Mouse (Mus musculus): ENCODE results near the gene AW549877.

Gene AW549877

GRCm38 (mm10) chr15:3995448-3996266, at the start of gene AW549877:
Gene AW549877 (minus strand): TSS chr15:3995744.
- in situ Hi-C loops (cut with MboI, MseI), result loop anchor here (5.0 kb wide), 1 partner anchor 42 kb away; no protein-coding TSS in a partner anchor

GRCm38 (mm10) chr15:4043032-4043471, 47.5 kb upstream of the AW549877 start:
- in situ Hi-C loops (cut with MboI, MseI), result no loop called here

GRCm38 (mm10) chr15:4042423-4042822, 46.9 kb upstream of the AW549877 start:
- in situ Hi-C loops (cut with MboI, MseI), result no loop called here

- in situ Hi-C loops (cut with MboI, MseI), result no loop called here
Measured at GRCm38 (mm10) chr15:4033168-4034004, 37.8 kb upstream of the AW549877 start.

GRCm38 (mm10) chr15:4028960-4029359, 33.4 kb upstream of the AW549877 start:
- in situ Hi-C loops (cut with MboI, MseI), result no loop called here

GRCm38 (mm10) chr15:4028411-4028700, 32.8 kb upstream of the AW549877 start:
- in situ Hi-C loops (cut with MboI, MseI), result no loop called here

GRCm38 (mm10) chr15:4027671-4028410, 32.3 kb upstream of the AW549877 start:
- in situ Hi-C loops (cut with MboI, MseI), result no loop called here

- in situ Hi-C loops (cut with MboI, MseI), result no loop called here
Measured at GRCm38 (mm10) chr15:4026831-4027584, 31.5 kb upstream of the AW549877 start.

- in situ Hi-C loops (cut with MboI, MseI), result no loop called here
Measured at GRCm38 (mm10) chr15:4026231-4026773, 30.8 kb upstream of the AW549877 start, which contains the start of gene Oxct1. Gene Oxct1 (plus strand): TSS chr15:4026383.

GRCm38 (mm10) chr15:4025508-4025904, 30.0 kb upstream of the AW549877 start:
- in situ Hi-C loops (cut with MboI, MseI), result no loop called here

GRCm38 (mm10) chr15:4024726-4025507, 29.4 kb upstream of the AW549877 start:
- in situ Hi-C loops (cut with MboI, MseI), result no loop called here

GRCm38 (mm10) chr15:4023747-4024146, 28.2 kb upstream of the AW549877 start:
- in situ Hi-C loops (cut with MboI, MseI), result no loop called here

- in situ Hi-C loops (cut with MboI, MseI), result no loop called here
Measured at GRCm38 (mm10) chr15:4020711-4021110, 25.2 kb upstream of the AW549877 start.

GRCm38 (mm10) chr15:4013873-4014272, 18.3 kb upstream of the AW549877 start:
- in situ Hi-C loops (cut with MboI, MseI), result no loop called here

GRCm38 (mm10) chr15:4000536-4000935, 5.0 kb upstream of the AW549877 start:
- in situ Hi-C loops (cut with MboI, MseI), result no loop called here

GRCm38 (mm10) chr15:3999144-3999543, 3.6 kb upstream of the AW549877 start:
- in situ Hi-C loops (cut with MboI, MseI), result loop anchor here (5.0 kb wide), 1 partner anchor 38 kb away; no protein-coding TSS in a partner anchor

GRCm38 (mm10) chr15:3996267-3997010, 895 bp upstream of the AW549877 start:
- in situ Hi-C loops (cut with MboI, MseI), result loop anchor here (5.0 kb wide), 1 partner anchor 41 kb away; no protein-coding TSS in a partner anchor

- in situ Hi-C loops (cut with MboI, MseI), result loop anchor here (5.0 kb wide), 1 partner anchor 42 kb away; no protein-coding TSS in a partner anchor
Measured at GRCm38 (mm10) chr15:3994852-3995447, 594 bp downstream of the AW549877 start.

GRCm38 (mm10) chr15:3987981-3988380, 7.6 kb downstream of the AW549877 start:
- in situ Hi-C loops (cut with MboI, MseI), result no loop called here

Measured in regulatory T cell (primary cell).